Mouse (Mus musculus): ENCODE measurements at regions not wholly inside any gene's neighbourhood (a gene's known extent, or its start where the extent isn't known, plus 50 kb on each side); places are given as distances from the start of the nearest gene placed in this dataset.
"Not testable (repeated sequence)": the region's sequence is repeated elsewhere in the genome, so short reads cannot be mapped to it uniquely, and the experiment has no call there.

GRCm38 (mm10) chr10:46087766-46088165 is 510.1 kb downstream of the Hace1 start:
- DNase-seq (ENCODE audit: low spot score), result no peak

DNA sequence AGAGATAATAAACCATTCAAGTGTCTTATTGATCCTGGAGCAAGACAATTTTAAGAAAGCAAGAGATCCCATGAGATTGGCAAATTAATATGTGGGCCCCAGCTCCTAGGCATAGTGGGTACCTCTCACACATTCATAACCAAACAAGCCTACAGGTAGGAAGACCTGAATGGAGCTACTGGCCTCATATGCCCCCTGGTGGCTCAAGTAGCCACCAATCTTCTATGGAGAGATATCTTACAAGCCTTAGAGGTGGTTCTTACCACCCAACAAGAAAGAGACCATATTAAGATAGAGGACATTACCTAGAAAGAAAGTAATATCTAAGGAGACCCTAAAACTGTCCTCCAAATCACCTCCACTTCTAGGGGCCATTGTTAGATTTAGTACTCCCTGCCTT is 523.2 kb downstream of the Hace1 start:
- DNase-seq (ENCODE audit: low spot score), result no peak

- DNase-seq (ENCODE audit: low spot score), result no peak
Observed at GRCm38 (mm10) chr10:46108810-46109209, 531.2 kb downstream of the Hace1 start.

GRCm38 (mm10) chr10:46114631-46115130 is 537.1 kb downstream of the Hace1 start:
- DNase-seq (ENCODE audit: low spot score), result no peak

DNA sequence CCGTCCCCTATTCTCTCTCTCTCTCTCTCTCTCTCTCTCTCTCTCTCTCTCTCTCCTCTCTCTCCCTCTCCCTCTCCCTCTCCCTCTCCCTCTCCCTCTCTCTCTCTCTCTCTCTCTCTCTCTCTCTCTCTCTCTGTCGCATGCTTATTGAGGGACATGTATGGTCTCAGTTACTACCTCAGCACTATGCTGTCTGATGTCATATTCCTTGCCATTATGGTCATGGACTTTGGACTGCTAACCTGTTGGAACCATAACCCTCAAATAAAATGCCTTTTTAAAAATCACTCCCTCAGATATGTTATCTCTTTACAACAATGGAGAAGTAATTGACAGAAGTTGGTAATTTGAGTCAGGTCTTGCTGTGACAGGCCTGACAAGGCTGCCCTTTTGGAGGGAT is 544.8 kb downstream of the Hace1 start:
- not testable (repeated sequence) for DNase-seq (ENCODE audit: low spot score)

GRCm38 (mm10) chr10:46123795-46124194 is 546.2 kb downstream of the Hace1 start:
- no peak for DNase-seq (ENCODE audit: low spot score)

- no peak for DNase-seq (ENCODE audit: low spot score)
Observed at GRCm38 (mm10) chr10:46135120-46135748, 557.6 kb downstream of the Hace1 start.

DNA sequence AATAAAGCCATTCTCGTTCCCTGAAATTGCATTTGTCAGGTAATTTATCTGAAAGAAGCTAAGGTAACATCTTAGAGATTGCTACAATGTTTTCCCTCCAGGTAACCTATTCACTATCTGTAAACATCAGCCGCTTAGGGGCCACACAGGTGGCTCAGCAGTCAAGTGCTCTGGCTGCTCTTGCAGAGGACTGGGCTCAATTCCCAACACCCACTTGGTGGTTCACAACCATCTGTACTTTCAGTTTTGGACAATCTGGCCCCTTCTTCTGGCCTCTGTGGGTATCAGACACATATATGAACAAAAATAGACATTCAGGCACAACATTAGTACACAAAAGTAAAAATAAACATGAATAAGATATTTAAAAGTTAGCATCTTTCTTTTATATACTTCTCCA is 596.4 kb downstream of the Hace1 start:
- DNase-seq (ENCODE audit: low spot score), result no peak

GRCm38 (mm10) chr10:46185763-46186458 is 608.3 kb downstream of the Hace1 start:
- DNase-seq (ENCODE audit: low spot score), result no peak

GRCm38 (mm10) chr10:46194143-46194542 is 616.5 kb downstream of the Hace1 start:
- no peak for DNase-seq (ENCODE audit: low spot score)

DNA sequence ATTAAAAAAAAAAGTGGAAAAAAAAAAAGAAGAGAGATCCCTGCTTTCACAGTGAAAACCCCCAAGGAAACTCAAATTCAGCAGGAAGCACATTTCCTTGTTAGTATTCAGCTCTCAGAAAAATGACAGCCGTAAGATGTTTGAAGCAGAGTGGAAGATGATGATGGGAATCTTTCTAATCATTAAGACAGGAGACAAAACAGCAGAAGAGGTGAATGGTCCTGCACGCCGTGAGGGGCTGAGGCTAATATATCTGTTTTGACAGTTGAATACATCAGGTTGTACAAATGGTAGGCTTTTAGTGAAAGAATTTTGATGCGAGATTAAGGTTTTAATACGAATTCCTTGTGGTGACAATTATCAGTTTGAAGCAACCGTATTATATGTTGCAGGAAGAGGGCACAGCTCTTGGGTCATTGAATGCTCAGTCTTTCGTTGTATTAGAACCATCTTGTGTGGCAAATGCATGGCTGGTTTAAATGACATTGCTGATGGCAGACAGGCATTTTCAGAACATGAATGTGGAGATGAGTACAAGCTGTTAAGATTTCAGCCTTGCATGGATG is 649.3 kb downstream of the Hace1 start:
- no peak for DNase-seq (ENCODE audit: low spot score)

- DNase-seq (ENCODE audit: low spot score), result no peak
Observed at GRCm38 (mm10) chr10:46229608-46230007, 652.0 kb downstream of the Hace1 start.

- DNase-seq (ENCODE audit: low spot score), result no peak
Observed at GRCm38 (mm10) chr10:46235581-46235980, 658.0 kb downstream of the Hace1 start.

GRCm38 (mm10) chr10:46255575-46255974 is 677.9 kb downstream of the Hace1 start:
- no peak for DNase-seq (ENCODE audit: low spot score)

- no peak for DNase-seq (ENCODE audit: low spot score)
Observed at GRCm38 (mm10) chr10:46269710-46270109, 692.1 kb downstream of the Hace1 start.

DNA sequence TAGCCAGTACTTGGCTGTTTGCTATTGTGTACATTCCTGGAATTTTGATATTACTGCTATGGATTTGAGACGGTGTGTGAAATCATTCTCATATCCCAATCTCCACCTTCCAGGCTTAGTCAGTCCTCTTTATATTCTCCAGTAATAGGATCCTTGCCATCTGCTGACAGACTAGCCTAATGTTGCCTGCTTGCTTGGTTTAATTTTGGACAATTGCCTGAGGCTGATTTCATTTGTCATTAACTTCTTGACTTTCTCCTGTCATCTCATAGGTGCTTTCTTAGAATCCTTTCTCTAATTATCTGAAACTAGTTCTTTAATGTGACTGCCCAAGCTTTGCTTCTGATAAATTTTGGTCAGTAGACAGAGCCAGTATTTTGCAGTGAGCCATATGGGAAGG is 696.2 kb downstream of the Hace1 start:
- no peak for DNase-seq (ENCODE audit: low spot score)

DNA sequence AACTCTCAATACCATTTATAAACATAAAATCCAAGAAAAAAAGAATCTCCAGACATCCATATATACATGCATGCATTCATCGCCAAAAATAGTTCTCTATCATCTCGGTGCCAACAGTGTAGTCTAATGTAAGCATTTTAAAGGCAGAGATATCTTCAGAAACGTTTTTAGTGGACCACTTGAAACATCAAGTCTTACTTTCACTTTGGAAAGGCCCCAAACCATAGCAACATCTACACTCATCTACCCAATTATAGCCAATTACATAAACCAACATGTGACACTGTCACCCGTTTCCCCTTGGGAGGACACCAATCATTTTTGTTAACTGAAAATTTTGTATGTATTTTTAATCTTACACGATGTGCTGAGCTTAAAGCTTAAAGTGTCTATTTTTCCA is 716.7 kb downstream of the Hace1 start:
- no peak for DNase-seq (ENCODE audit: low spot score)

DNA sequence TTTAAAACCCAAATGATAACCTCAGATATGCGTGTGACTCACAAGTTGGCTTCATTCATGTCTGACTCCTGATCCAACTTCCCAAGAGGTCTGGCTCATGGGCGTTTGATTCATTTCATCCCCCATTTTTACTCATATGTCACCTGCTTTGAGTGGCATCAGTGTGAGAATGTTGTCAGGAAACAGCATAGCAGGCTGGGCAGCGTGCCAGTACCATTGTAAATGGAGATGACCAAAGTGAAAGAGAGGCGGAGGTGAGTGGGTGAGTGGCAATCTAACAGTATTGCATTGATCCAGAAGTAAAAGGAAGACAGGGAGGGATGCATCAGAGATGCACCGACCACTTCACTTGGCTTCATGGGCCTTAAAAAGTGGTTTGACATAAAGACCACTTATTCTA is 720.7 kb downstream of the Hace1 start:
- DNase-seq (ENCODE audit: low spot score), result no peak

- DNase-seq (ENCODE audit: low spot score), result no peak
Observed at GRCm38 (mm10) chr10:46299521-46299920, 721.9 kb downstream of the Hace1 start.

- no peak for DNase-seq (ENCODE audit: low spot score)
Observed at GRCm38 (mm10) chr10:46320328-46321038, 742.9 kb downstream of the Hace1 start.

DNA sequence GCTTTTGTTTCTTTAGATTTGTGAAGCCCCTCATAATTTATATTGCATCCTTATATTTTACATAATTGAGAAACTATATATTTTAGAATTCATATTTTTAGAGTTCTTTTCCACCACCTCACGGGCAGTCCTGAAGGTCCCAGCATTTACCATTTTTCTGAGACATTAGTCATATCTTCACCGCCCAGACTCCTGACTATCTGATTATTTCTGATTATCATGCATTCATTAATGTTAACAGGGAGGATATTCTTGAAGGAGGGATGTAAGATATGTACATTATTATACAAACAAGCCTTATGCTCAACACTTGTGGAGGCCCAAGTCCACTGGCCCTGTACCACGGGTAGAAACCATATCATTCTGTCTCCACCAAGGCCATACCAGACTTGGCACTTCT is 743.4 kb downstream of the Hace1 start:
- DNase-seq (ENCODE audit: low spot score), result no peak

DNA sequence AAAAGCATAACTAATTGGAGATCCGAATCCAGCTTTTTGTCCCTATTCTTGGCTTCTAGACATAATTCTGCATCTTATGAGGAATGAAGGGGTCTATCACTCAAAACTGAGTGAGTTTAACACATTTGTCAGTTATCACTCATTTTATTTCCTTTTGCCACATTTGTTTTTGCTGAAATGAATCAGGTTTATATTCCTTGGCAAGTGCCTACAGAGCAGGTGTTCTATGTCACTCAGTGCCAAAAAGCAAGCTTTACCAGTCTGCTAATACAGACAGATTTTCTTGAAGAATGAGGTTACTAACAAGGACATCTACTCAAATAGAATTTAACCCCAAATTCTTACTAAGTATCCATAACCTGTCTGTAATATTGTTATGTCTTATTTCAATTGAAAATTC is 751.4 kb downstream of the Hace1 start:
- DNase-seq (ENCODE audit: low spot score), result no peak

Data from testis, postnatal 10 days (tissue).